Mouse (Mus musculus): Measurements from ENCODE around the gene Arid1b. TPM values are rescaled to one million over a fixed set of nuclear protein-coding genes. Genes with fewer than 3 reads are reported as not detected.

Arid1b gene
- total and polyA plus RNA-seq, 3 experiments: 11.6 to 49.1 (median 32.4) TPM

GRCm38 (mm10) chr17:5016404-5016803 lies 22.3 kb downstream of the Arid1b start:
- no peak for TF ChIP-seq POLR2AphosphoS5 (IDR thresholded peaks at IDR 0.05; ENCODE audit: insufficient replicate concordance, low read depth, low read length)
- no peak for TF ChIP-seq CTCF (IDR thresholded peaks at IDR 0.05; ENCODE audit: low read depth, low read length)
- no peak for TF ChIP-seq GATA2 (IDR thresholded peaks at IDR 0.05; ENCODE audit: borderline replicate concordance, low read depth, low read length)
- no peak for TF ChIP-seq GATA1 (IDR thresholded peaks at IDR 0.05; ENCODE audit: borderline replicate concordance, low read length)
- ATAC-seq (ENCODE audit: extremely low read depth, insufficient number of reproducible peaks, low FRiP score, poor library complexity, severe bottlenecking) (no peak), DNase-seq (ENCODE audit: low spot score) (no peak)
- no peak overlapping the region for H3K4me3 ChIP-seq (ENCODE audit: low read depth, low read length)
- peaks cover 61% of the 10 kb centered on the region for H3K36me3 ChIP-seq (replicated peaks)
- peaks cover 14% of the 10 kb centered on the region for H3K4me1 ChIP-seq (ENCODE audit: insufficient read depth, low read depth, low read length)
- H3K9me3 ChIP-seq (replicated peaks): no peaks in the 10 kb centered on the region
- H3K27me3 ChIP-seq (ENCODE audit: insufficient read depth, low read length): no peaks in the 10 kb centered on the region

GRCm38 (mm10) chr17:5017065-5017464 lies 22.9 kb downstream of the Arid1b start:
- Histone ChIP-seq H3K4me1 (ENCODE audit: insufficient read depth, low read depth, low read length) (peaks cover 14% of the 10 kb centered on the region), H3K4me3 (ENCODE audit: low read depth, low read length) (no peak overlapping the region), H3K27me3 (ENCODE audit: insufficient read depth, low read length) (no peaks in the 10 kb centered on the region), H3K36me3 (replicated peaks) (peaks cover 66% of the 10 kb centered on the region), H3K9me3 (replicated peaks) (no peaks in the 10 kb centered on the region)
- ATAC-seq (ENCODE audit: extremely low read depth, insufficient number of reproducible peaks, low FRiP score, poor library complexity, severe bottlenecking) (no peak), DNase-seq (ENCODE audit: low spot score) (no peak)
- TF ChIP-seq CTCF (IDR thresholded peaks at IDR 0.05; ENCODE audit: low read depth, low read length): no peak
- no peak for TF ChIP-seq POLR2AphosphoS5 (IDR thresholded peaks at IDR 0.05; ENCODE audit: insufficient replicate concordance, low read depth, low read length)
- no peak for TF ChIP-seq GATA1 (IDR thresholded peaks at IDR 0.05; ENCODE audit: borderline replicate concordance, low read length)
- TF ChIP-seq TAL1 (conservative IDR thresholded peaks at IDR 0.05; ENCODE audit: low read depth, low read length): no peak
- TF ChIP-seq GATA2 (IDR thresholded peaks at IDR 0.05; ENCODE audit: borderline replicate concordance, low read depth, low read length): no peak

GRCm38 (mm10) chr17:5021303-5022003 lies 27.3 kb downstream of the Arid1b start:
- ATAC-seq (ENCODE audit: extremely low read depth, insufficient number of reproducible peaks, low FRiP score, poor library complexity, severe bottlenecking): no peak
- TF ChIP-seq POLR2AphosphoS5 (IDR thresholded peaks at IDR 0.05; ENCODE audit: insufficient replicate concordance, low read depth, low read length) (no peak), CTCF (IDR thresholded peaks at IDR 0.05; ENCODE audit: low read depth, low read length) (no peak), TAL1 (conservative IDR thresholded peaks at IDR 0.05; ENCODE audit: low read depth, low read length) (no peak), GATA1 (IDR thresholded peaks at IDR 0.05; ENCODE audit: borderline replicate concordance, low read length) (no peak), GATA2 (IDR thresholded peaks at IDR 0.05; ENCODE audit: borderline replicate concordance, low read depth, low read length) (no peak)
- Histone ChIP-seq H3K4me1 (ENCODE audit: insufficient read depth, low read depth, low read length) (peaks cover 12% of the 10 kb centered on the region), H3K36me3 (replicated peaks) (peaks cover 52% of the 10 kb centered on the region), H3K4me3 (ENCODE audit: low read depth, low read length) (no peak overlapping the region), H3K9me3 (replicated peaks) (no peaks in the 10 kb centered on the region), H3K27me3 (ENCODE audit: insufficient read depth, low read length) (no peaks in the 10 kb centered on the region)
- no peak for DNase-seq (ENCODE audit: low spot score)

DNA sequence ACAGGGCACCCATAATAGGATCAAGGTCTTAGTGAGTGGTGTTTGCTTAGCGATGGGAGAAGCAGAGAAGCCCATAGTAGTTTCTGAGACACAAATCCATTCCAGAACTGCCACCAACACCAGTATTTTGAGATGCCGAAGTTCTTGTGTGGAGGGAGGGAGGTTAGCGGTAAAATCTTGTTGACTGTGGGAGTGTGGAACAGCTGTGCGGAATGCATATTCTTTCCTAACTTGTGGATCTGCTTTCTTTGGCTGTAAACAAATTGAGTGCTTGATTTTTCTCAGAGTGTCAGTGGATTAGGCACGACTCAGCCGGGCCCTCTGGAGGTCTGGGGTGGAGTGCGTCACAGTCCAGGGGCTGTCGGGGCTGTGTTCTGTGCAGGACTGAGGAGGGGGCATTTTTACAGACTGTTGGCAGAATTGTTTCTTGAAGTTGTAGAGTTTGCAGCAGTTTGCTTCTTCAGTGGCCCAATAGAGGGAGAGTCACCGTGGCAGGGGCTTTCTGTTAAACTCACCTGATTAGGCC lies 27.9 kb downstream of the Arid1b start:
- no peak for TF ChIP-seq GATA2 (IDR thresholded peaks at IDR 0.05; ENCODE audit: borderline replicate concordance, low read depth, low read length)
- no peak for TF ChIP-seq TAL1 (conservative IDR thresholded peaks at IDR 0.05; ENCODE audit: low read depth, low read length)
- TF ChIP-seq CTCF (IDR thresholded peaks at IDR 0.05; ENCODE audit: low read depth, low read length): no peak
- no peak for TF ChIP-seq POLR2AphosphoS5 (IDR thresholded peaks at IDR 0.05; ENCODE audit: insufficient replicate concordance, low read depth, low read length)
- no peak for TF ChIP-seq GATA1 (IDR thresholded peaks at IDR 0.05; ENCODE audit: borderline replicate concordance, low read length)
- Histone ChIP-seq H3K27me3 (ENCODE audit: insufficient read depth, low read length) (no peaks in the 10 kb centered on the region), H3K4me3 (ENCODE audit: low read depth, low read length) (no peak overlapping the region), H3K4me1 (ENCODE audit: insufficient read depth, low read depth, low read length) (peaks cover 12% of the 10 kb centered on the region), H3K36me3 (replicated peaks) (peaks cover 49% of the 10 kb centered on the region), H3K9me3 (replicated peaks) (no peaks in the 10 kb centered on the region)
- DNase-seq (ENCODE audit: low spot score) (no peak), ATAC-seq (ENCODE audit: extremely low read depth, insufficient number of reproducible peaks, low FRiP score, poor library complexity, severe bottlenecking) (no peak)

- TF ChIP-seq GATA1 (IDR thresholded peaks at IDR 0.05; ENCODE audit: borderline replicate concordance, low read length) (no peak), TAL1 (conservative IDR thresholded peaks at IDR 0.05; ENCODE audit: low read depth, low read length) (no peak), GATA2 (IDR thresholded peaks at IDR 0.05; ENCODE audit: borderline replicate concordance, low read depth, low read length) (no peak), POLR2AphosphoS5 (IDR thresholded peaks at IDR 0.05; ENCODE audit: insufficient replicate concordance, low read depth, low read length) (no peak), CTCF (IDR thresholded peaks at IDR 0.05; ENCODE audit: low read depth, low read length) (no peak)
- no peak overlapping the region for H3K4me3 ChIP-seq (ENCODE audit: low read depth, low read length)
- peaks cover 17% of the 10 kb centered on the region for H3K4me1 ChIP-seq (ENCODE audit: insufficient read depth, low read depth, low read length)
- peaks cover 44% of the 10 kb centered on the region for H3K36me3 ChIP-seq (replicated peaks)
- no peak for DNase-seq (ENCODE audit: low spot score)
- no peaks in the 10 kb centered on the region for H3K9me3 ChIP-seq (replicated peaks)
- no peak for ATAC-seq (ENCODE audit: extremely low read depth, insufficient number of reproducible peaks, low FRiP score, poor library complexity, severe bottlenecking)
- no peaks in the 10 kb centered on the region for H3K27me3 ChIP-seq (ENCODE audit: insufficient read depth, low read length)
Observed at GRCm38 (mm10) chr17:5023745-5024144, 29.6 kb downstream of the Arid1b start.

GRCm38 (mm10) chr17:5025400-5025799 lies 31.3 kb downstream of the Arid1b start:
- H3K36me3 ChIP-seq (replicated peaks): peaks cover 36% of the 10 kb centered on the region
- no peak for DNase-seq (ENCODE audit: low spot score)
- no peak for ATAC-seq (ENCODE audit: extremely low read depth, insufficient number of reproducible peaks, low FRiP score, poor library complexity, severe bottlenecking)
- H3K4me3 ChIP-seq (ENCODE audit: low read depth, low read length): no peak overlapping the region
- no peak for TF ChIP-seq POLR2AphosphoS5 (IDR thresholded peaks at IDR 0.05; ENCODE audit: insufficient replicate concordance, low read depth, low read length)
- TF ChIP-seq TAL1 (conservative IDR thresholded peaks at IDR 0.05; ENCODE audit: low read depth, low read length): no peak
- TF ChIP-seq GATA1 (IDR thresholded peaks at IDR 0.05; ENCODE audit: borderline replicate concordance, low read length): no peak
- no peak for TF ChIP-seq GATA2 (IDR thresholded peaks at IDR 0.05; ENCODE audit: borderline replicate concordance, low read depth, low read length)
- TF ChIP-seq CTCF (IDR thresholded peaks at IDR 0.05; ENCODE audit: low read depth, low read length): no peak
- no peaks in the 10 kb centered on the region for H3K27me3 ChIP-seq (ENCODE audit: insufficient read depth, low read length)
- H3K4me1 ChIP-seq (ENCODE audit: insufficient read depth, low read depth, low read length): peaks cover 17% of the 10 kb centered on the region
- H3K9me3 ChIP-seq (replicated peaks): no peaks in the 10 kb centered on the region
